Mouse (Mus musculus): ENCODE results near the gene Pde3a. TPM values are rescaled to one million over a fixed set of nuclear protein-coding genes. Genes with fewer than 3 reads are reported as not detected.
"Not testable (repeated sequence)": the region's sequence is repeated elsewhere in the genome, so short reads cannot be mapped to it uniquely, and the experiment has no call there.

Pde3a gene
- polyA plus RNA-seq, 2 experiments from 2014 or later: 0.11 TPM; not detected in 1

DNA sequence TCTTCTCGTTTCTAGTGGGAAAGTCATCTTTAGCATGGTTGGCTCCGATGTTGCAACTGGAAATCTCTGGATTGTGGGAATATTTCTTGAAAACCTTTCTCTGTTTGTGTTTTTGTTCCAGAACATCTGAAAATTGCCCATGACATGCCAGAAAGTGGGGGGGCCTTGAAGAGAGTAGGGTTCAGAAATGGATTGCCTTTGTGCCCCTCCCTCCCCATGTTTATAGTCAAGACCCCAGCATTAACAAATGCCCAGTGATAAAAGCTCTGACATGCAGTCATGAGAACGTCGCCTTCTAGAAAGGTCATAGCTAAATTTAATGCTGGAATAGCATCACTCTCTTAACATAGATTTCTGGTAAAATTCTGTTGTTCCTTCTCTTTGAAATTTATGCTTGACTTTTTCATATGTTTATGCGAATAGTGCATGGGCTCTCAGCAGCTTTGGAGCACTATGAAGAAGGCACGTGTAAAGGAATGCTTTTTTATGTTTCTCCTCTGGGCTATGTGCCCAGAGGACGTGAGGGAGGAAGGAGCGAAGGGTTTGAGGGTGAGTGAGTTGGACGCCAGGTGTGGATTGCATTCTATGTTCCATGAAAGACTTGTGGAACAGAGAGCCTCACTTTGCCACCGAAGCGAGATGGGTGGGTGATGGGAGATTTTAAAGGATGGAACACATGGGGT lies 19.0 kb downstream of the Pde3a start:
- ATAC-seq: no peak

DNA sequence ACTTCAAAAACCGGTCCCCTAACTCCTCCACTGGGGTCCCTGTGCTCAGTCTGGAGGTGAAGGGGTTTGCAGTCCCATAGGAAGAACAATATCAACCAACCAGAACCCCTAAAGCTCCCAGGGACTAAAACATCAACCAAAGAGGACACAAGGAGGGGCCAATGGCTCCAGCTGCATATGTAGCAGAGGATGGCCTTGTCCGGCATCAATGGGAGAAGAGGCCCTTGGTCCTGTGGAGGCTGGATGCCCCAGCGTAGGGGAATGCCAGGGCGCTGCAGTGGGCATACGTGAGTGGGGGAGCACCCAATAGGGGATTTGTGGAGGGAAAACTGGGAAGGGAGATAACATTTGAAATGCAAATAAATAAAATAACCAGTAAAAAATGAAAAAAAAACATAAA lies 19.8 kb downstream of the Pde3a start:
- ATAC-seq: no peak

DNA sequence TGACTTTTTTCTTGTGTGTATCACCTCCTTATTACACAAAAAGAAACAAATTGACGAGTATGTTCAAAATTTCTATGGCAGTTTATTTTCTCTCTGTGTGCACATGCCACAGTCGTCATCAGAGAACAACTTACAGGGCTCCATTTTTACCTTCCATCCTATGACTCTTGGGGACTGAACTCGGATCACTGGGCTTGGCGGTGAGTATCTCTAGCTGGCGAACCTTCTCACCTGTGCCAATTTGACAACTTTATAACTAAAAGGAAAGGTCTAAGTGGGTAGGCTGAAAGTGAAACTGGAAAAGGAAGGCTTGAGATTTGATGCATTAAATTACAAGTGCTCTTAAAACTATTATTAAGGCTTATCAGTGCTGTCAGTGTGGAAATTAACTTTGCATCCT lies 22.1 kb downstream of the Pde3a start:
- ATAC-seq: no peak

DNA sequence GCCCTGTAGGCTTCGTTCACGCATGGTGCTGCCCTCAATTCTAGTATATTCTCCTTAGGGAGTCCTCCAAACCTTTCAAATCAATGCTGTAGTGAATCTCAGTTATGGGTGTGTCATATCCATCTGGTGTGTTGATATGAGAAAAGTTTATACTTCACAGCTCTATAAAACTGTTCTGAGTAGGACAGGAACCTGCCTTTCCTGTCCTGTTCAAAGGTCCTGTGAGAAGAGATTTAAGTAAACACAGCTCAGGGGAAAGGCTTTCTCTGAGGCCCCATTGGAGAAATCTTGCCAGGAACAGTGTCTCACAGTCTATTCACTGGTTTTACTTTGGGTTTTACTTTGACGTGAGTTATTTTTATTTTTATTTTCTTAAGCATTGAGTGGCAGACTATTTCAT lies 22.5 kb downstream of the Pde3a start:
- no peak for ATAC-seq

DNA sequence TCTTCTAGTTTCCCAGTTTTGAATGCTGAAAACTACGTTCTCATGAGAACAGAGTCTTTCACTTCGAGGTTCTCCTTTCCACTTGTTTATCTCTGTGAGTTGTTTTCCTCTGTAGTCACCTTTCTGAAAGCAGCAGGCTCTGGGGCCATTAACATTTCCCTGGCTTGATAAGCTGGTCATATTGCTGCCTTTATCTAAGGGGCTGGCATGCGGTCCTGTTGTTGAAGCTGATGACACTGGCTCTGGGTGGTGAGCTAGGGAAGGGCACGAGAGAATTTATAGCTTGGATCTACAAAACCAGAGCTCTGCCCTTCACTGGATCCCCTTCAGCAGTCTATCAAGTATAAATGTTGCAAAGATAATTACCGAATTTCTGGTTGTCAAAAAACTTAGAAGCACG lies 24.6 kb downstream of the Pde3a start:
- no peak for ATAC-seq

DNA sequence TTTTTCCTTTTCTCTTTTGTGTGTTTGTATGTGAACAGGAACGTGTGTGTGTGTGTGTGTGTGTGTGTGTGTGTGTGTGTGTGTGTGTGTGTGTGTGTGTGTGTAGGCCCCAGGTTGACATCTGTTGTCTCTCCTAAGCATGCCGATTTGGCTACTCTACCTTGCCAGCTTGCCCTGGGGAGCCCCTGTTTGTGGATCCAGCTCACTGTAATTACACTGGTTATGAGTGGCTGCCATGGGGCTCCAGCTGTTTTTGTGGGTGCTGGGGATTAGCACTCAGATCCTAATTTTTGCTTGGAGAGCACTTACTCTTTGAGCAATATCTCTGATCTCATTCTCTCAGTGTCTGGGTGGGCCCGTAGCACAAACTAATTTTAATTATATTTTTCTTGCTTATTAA lies 32.6 kb downstream of the Pde3a start:
- no peak for ATAC-seq

DNA sequence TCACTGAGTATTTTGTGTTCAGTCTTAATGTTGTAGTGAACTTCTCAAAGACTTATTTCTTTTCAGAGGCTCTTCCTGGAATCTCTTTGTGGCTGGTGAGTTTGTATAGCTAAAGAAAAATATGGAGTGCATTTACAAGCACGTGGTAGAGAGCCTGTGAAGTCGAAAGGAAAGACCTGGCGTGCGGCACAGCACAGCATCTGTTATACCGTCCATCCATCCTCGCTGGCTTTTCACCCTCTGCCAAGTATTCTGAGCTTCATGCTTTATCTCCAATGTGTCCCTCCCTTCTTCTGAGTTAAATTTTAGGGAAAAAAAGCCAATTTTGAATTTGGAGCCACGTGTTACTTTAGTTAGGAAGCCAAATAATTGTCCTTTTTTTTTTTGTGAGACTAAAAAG lies 33.7 kb downstream of the Pde3a start:
- no peak for ATAC-seq

DNA sequence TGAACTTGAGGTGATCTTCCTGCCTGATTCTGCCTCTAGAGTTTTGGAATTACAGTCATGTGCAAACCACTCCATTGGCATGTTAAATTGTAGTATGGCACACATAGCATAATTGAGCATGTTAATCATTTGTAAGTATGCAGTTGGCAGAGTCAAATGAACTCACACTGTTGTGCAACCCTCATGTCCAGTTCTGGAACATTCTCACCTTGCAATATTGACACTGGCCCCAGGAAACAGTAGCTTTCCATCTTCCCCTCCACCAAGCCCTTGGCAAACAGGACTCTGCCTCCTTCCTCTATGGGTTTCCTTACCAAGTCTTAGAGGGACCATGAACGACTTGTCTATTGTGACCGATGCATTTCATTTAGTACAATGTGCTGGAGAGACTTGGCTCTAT lies 42.1 kb downstream of the Pde3a start:
- ATAC-seq: no peak

DNA sequence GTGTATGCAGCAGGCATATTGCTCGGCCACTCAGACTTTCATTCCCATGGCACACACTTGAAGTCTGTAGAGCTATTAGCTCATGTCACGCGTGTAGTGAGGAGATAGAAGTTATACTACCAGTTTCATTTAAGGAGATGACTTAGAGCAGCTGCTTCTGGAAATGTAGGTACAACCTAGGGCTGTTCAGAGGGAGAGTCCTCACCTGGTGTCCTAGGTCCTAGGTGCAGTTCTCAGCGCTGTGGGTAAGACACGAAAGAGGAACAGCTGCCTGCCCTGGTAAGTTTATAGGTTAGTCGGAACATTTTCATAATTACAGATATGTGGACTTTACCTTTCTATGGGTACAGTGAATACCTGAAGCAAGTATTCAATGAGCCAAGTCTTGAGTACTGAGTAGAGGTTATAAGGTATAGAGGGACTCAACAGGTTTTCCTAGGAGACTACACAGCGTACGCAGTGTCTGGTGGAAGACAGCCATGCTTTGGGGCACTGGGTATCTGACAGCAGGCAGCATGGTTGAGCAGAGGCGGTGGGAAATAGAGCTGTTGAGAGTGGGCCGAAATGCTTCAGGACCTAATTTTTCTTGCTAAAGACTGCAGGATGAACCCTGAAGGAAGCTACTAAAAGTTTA lies 43.9 kb downstream of the Pde3a start:
- no peak for ATAC-seq

DNA sequence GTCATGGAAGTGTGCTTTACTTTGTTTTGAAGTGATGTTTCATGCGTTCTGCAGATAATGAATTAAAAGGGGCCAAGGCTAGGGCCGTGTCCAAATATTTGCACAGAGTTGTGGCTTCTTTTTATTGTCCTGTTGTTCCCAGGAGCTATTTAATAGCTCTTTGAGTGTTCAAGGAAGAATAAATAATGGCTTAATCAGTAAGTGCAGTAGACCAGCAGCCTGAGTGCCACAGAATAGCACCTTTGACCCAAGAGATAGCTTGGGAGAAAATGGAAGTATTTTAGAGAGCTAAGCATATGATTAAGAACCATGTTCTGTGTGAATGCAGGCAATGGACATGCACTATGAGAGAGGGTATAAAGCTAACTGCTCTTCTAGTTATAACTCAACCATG lies 44.4 kb downstream of the Pde3a start:
- no peak for ATAC-seq

DNA sequence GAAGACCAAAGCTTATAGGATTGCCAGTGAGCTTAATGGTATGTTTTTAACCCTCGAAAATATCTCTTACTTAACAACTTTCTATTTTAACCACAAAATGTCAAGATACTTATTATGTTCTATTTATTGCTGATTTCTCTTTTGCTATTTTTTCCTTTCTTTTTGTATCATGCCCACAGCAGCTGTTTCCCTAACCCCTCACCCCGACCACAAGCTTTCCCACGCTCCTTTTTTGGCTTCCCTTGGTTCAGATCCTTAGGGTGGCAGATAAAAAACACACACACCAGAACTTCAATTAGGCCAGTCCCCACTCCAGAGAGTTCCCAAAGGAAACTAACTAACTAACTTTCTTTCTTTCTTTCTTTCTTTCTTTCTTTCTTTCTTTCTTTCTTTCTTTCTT lies 46.2 kb downstream of the Pde3a start:
- no peak for ATAC-seq

DNA sequence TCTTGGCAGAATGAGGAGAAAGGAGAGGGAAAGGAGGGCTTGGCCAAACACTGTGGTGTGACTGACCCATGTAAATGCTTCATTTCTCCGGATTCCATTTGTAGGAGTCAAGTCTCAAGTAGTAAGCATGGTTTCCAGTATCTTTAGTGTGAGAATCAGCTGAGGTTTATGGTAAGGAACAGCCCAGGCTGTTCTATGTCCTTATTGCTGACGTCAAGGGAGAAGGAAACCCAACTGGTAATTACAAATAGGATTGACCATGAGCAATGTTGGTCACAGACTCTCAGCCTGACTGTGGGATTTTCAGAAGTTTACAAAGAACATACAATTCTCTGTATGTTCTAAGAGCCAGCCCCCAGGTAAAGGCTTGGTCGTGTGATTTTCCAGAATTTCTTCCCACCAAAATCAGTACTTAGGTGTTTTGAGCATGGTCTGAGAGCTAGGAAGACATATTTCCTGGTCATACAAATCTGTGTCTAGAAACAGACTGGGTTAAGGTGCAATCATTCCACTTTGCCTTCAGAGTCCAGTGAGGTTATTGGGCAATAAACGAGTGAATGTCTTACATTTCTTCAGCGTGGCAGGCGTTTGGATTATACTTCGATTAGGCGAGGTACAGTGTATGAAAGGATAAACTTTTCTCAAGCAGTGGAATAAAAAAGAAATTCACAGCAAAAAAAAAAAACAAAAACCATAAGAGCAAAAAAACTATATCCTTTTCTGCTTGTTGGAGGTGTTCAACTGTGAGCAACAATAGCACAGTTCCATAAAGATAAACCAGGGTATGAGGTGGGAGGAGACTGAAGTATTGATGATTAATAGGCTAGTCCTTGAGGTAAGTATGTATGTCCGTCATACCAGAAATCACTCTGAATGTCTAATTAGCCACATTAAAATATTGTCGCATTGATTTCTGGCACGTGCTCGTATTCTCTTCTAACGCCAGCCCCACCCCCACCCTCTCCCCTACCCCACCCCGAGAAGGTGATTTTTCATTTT lies 53.0 kb downstream of the Pde3a start:
- ATAC-seq: no peak

DNA sequence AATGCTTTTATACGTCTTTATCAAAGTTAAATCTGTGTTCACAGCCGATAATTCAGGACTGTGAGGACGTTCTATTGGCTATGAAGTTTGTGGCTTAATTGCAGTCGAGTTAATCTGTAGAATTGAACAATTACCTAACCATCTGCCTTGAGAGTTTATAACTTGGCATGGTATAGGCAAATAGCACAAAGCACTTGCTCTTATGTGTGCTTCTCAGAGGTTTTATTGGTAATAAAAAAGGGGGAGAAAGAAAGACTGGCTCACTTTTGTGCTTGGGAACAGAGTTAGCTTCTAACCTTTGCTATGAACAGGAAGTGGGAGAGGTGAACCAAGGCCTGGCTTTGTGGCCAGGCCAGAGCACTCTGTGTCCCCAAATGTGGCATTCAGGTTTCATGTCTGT lies 53.8 kb downstream of the Pde3a start:
- no peak for ATAC-seq

DNA sequence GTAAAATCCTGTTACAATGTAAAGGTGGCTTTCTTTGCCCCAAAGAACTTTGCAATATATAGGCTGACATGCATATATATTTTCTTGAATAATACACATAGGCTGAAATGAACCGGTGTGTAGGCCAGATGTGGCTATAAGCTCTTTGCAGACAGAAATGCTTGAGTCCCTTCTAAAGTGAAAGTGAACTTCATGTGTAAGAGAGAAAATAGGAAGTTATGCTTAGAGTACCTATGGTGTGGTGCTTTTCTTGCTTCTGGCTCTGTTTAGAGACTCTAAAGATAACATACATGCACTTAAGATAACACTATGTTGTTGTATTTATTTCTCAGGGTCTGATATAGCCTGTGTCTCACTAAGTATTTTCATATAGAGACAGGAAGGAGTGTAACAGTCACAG lies 58.3 kb downstream of the Pde3a start:
- ATAC-seq: no peak

DNA sequence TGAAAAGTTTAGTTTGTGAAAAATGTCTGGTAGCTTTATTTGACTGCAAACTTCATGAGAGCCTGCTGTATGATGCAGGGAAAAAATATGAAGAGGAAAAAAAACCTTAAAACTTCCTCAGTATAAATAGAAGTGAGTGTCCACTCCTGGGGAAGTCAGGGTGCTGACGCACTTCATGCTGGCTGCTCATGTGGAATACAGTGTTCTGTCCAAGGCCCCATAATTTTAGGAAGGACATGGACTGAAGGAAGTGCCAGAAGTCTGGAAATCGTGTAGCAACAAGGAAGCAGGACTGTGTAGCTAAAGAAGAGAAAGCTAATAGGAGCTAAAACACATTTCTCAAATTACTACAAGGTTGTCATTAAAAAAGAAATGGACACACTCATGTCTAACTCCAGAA lies 59.4 kb downstream of the Pde3a start:
- ATAC-seq: no peak

DNA sequence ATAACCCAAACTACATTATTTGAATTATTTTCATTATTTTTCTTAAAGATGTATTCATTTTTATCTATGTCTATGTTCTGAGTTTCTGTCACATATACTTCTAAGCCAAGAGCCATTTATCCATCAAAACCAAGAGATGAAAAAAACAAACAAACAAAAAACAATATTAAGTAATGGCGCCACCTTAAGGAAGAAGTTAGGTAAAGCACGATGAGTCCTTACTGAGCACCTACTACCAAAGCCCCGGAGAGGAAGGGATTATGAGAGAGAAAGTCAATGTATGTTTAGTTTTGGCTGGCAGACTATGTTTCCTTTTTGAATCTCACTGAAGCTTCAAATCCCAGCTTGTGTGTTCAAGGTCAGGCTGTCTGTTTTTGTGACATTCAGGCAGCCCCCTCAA lies 60.8 kb downstream of the Pde3a start:
- ATAC-seq: no peak

DNA sequence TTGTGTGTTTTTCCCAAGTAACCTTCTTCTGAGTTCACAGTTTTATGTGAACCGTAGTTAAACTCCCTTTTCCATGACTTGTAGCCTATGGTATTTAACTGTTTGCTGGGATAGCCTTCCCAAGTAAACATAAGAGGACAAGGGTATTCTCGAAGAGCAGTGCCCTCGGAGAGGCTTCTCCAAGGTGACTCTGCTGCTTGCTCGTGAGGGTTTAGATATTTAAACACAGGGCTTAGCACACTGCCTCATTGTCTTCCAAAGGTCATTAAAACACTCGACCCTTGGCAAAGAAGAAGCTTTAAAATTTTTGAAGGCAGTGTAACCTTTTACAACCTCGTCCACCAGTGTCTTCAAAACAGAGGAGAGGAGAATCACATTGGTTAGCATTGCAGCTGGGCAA lies 61.3 kb downstream of the Pde3a start:
- no peak for ATAC-seq

DNA sequence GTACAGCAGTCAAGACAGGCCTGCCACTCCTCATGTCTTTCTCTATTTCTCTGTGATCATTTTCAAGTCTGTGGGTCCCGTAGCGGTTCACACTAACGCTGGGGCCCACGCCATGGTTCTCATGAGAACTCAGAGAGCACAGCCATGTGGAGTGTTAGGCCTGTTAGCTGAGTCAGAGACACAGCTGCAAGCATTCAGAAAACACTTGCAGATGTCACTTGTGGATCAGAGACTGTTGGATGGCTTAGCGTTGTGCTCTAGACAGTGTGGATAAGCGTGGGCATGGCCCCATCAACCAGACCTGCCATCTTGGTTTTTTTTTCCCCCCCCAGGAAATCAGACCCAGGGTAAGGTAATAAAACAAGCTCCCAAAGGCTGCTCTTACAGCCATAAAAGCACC lies 62.5 kb downstream of the Pde3a start:
- ATAC-seq: no peak

DNA sequence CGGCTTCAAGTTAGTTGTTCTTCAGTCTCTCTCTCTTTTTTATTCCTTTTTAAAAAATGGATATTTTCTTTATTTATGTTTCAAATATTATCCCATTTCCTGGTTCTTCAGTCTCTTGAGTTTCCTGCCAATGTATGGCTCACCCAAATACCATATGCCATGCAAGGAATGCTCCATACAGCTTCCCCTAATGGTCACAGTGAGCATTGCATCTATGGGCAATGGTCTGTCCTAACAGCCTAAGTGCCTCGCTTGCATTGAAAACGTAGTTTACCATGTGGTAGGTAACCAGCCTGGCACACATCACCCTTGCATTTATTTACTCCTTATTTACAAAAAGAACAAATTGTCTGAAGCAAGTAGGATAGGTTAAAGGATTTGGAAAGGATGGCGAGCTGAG lies 64.0 kb downstream of the Pde3a start:
- ATAC-seq: no peak

DNA sequence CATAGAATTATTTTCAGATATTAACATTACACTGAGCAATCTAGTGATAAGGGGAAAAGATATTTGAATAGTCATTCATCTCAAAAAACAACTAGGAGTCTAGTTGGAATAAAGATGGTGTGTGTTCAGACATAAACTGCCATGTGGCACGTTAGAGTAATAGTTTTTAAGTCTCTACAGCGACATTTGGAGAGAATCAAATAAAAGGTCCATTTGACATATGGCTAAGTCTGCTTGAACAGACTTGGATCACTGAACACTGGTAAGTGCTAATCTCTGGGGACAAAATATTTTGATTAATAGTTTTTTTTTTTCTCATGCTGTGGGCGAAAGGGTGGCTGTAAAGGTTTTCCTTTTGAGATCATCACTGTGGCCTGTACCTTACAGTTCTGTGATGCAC lies 69.4 kb downstream of the Pde3a start:
- ATAC-seq: no peak

DNA sequence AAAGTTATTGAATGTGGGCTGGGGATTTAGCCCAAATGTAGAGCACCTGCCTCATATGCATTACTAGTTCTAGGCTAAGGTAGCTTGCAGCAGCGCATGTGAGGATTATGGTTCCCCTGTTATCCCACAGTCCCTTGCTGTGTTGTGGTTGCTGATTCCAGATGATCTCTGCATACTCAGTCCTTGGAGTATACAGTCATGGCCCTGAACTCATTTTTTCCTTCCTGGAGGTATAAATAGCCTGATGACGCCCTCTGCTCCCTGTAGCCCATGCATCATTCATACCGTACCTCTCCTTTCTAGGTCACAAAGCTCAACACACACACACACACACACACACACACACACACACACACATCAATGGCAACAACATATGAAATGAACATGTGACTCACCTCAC lies 72.2 kb downstream of the Pde3a start:
- no peak for ATAC-seq

DNA sequence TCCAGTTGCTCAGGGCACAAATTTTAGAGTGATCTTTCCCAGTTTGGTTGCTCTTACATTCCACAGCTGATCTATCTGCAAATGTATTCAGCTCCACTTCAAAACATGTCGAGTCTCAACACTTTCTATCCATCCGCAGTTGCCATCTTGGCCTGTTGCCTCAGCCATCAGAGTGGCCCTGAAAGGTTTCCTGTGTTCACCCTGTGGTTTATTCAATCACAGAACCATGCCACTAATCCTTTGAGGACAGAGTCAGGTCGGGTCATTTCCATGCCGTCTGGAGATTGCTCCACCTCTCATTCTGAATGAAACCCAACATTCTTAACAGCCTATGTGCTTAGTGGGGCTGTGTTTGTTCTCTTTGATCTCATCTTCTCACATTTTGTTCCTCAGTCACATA lies 73.9 kb downstream of the Pde3a start:
- no peak for ATAC-seq

DNA sequence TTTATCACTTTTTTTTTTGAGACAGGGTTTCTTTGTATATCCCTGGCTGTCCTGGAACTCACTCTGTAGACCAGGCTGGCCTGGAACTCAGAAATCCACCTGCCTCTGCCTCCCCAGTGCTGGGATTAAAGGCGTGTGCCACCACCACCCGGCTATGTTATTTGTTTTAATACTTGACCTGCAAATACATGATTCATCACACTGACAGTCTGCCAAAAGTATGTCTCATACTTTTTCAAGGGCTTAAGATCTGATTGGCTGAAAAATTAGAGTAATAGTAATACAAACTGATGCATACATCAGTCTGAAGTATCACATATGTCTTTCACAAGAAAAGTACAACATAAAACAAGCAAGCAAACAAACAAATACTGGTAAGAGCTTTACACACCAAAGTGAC lies 78.1 kb downstream of the Pde3a start:
- ATAC-seq: not testable (repeated sequence)

DNA sequence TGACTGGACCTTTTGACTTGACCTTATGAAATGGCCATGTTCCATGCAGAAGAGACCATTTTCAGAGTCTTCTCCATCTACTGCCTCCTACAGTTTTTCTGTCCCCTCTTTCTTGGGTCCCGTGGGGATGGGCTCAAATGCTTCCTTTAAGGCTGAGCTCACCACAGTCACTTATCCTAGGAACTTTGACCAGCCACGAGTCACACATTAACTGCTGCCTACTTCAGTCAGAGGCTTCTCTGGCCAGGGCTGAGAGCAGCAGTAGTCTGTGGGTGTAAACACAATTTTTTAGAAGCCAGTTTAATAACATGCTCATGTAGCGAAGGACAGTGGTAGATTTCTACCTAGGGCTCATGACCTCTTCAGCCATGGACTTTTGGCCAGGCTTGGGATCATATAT lies 79.0 kb downstream of the Pde3a start:
- ATAC-seq: no peak

All from activated CD4-positive, CD25-positive, alpha-beta regulatory T cell, adult 4 months (primary cell).